Mouse (Mus musculus) gonadal fat pad, adult 2 months (tissue): ENCODE data around the gene Plxna1. TPM values are rescaled to one million over a fixed set of nuclear protein-coding genes. Genes with fewer than 3 reads are reported as not detected.

ENCODE experiments used
- DNase-seq: peaks from one replicate; pipeline ENCODE4 v3.0.0-alpha.2; 2012; ENCODE audit warnings: low read depth
- polyA plus RNA-seq: library from polyadenylated mRNA; depleted of rRNA; stranded (reverse); fragments of >200 nt; gene quantifications from 2 replicates; pipeline ENCODE4 v1.2.3, GENCODE M21; 2012

The Plxna1 gene
- polyA plus RNA-seq, 1 experiment, result 46.1 TPM

DNA sequence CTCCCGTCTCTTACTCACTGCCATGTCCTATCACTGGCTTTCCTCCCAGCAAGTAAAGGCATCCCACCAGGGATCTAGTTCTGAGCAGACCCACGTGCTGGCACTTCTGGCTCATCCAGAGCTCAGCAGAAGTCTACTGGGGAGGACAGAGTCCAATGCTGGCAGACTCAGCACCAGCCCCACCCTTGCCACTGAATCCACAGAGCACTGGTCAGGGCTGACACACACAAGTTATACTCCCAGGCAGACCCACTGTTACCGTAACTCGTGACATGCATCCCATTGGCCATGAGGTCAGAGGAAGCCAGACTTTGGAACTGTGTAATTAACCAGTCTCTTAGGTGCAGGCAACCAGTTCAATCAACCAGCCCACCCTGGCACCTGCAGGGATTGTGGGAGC lies 33.8 kb downstream of the Plxna1 start:
- DNase-seq, result no peak

- no peak for DNase-seq
These were observed 34.5 kb downstream of the Plxna1 start for GRCm38 (mm10) chr6:89327746-89328491.

- no peak for DNase-seq
These were observed 37.6 kb downstream of the Plxna1 start for GRCm38 (mm10) chr6:89324842-89325241.

DNA sequence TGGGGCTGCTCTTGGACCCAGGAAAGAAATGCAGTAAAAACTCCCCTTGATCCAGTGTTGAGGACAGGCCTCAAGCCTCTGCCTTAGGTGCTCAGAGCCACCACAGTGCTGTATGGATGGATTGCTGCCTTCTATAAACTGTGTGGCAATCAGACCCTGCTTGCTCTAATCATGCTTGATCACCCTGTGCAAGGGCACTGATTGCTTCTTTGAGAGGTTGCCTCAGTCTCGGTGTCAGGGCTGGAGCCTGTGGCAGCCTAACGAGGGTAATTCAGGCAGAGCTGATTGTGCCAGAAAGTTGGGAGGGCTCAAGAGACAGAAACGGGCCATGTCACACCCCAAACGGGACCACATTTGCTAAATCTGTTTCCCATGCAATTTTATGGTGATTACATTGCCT lies 47.2 kb downstream of the Plxna1 start:
- no peak for DNase-seq

DNA sequence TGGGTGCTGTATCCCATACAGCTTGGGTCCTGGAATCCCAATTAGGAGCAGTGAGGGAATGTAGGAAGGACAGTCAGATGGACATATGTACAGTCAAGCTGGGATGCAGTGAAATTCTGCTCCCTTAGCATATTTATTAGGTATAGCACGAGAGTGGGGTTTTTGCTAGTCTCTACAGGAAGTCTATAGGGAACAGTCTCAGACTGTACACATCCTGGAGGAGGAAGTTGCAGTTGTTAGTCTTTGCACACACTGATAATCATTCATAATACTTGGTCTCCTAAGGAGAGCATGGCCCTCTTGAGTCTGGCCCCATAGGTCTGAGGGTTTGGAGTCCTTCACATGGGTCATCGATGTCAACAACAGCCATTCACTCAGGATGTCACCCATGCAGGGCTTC lies 50.9 kb downstream of the Plxna1 start:
- DNase-seq, result no peak

- DNase-seq, result no peak
These were observed 52.2 kb downstream of the Plxna1 start for GRCm38 (mm10) chr6:89310236-89310635.

DNA sequence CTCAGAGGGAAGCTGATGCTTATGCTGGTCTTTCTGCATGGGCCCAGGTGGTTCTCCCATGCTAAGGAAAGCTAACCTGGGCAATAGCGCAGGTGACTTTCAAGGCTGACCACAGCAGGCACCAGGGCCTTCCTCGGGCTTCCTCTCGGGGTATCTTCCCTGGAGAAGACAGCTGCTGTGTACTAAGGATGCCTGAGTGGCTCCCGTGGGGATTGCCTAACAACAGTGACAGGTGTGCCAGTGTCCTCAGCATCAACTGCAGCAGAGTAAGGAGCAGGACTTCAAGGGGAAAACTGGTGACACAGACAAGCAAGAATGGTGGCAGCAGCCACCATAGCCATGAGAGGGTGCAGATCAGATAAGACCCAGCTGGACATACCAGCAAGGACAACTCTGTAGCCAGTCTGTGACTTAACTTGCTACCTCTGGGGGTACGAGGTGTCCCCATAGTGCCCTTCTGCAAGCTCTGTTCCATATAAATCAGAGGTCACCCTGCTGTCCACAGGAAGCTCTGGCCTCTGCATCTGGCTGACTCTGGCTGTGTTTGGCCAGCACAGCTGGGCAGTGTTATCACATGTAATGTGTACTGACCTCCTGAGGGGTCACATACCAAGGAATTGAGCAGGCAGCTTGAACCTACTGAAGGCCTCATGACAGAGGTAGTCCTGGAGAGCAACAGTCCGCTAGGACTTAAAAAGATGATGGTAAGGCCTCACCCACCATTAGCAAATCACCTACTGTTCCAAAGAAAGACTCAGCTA lies 54.0 kb downstream of the Plxna1 start:
- no peak for DNase-seq

DNA sequence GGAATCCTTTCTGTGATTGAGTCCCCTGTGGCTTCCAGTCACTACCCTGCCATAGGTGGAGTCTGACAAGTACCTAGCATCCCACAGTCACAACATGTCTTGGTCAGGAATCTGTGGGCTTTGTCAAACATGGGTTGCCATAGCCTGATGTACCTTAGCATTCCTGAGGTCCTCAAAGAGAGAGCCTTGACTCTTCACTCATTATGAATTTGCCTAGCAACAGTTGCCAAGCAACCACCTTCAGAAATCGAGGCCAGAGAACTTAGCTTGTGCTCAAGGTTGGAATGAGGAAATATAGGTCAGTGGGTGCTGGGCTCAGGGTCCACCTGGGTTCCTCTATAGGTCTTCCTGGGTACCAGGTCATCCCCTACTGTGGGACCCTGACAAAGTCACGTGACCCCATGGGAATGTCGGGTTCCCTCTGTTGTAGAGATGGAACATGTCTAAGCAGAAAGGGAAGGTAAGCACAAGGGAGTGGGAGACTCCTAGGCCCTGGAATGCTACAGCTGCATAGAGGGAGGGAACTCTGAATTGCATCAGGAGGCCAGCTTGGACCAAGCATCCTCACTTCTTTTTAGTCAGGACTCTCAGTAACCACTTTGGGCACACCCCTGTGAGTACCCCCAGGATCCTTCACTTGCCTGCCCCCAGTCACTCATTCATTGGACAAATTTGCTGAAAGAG lies 57.9 kb downstream of the Plxna1 start:
- no peak for DNase-seq

GRCm38 (mm10) chr6:89299818-89300217 lies 62.6 kb downstream of the Plxna1 start:
- DNase-seq, result no peak

DNA sequence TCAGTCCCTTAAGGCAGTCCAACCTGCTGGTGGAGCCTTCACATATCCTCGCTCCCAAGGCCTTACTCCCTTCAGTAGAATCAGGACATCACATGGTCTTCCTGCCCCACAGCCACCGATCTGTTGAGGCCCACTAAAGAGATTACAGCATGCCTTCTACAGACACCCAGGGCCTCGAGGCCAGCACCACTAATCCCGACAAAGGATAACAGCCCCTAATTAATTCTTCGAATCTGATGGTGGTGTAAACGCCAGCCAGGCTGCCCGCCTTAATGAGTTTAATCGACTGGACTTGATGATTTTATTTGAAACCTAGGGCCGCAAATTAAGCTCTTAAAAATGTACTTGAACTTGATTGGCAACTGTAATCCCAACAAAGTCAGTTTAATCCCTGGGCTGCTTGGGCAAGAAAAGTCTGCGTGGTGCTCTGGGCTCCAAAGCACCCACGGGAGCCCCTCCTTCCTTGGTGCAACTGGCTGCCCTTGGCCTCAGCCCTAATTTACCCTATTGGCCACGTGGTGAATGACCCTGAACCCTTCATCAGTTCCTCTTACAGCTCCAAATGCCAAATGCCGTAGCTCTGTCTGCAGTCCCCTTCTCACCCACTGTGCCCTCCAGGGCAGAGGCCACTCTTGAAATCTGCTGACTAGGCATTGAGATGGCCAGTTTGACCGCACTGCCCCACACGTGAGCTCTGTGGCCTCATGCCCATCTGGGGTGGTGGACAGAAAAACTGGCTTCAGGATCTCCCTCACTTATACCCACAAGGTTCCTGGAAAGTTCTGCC lies 65.3 kb downstream of the Plxna1 start:
- no peak for DNase-seq

DNA sequence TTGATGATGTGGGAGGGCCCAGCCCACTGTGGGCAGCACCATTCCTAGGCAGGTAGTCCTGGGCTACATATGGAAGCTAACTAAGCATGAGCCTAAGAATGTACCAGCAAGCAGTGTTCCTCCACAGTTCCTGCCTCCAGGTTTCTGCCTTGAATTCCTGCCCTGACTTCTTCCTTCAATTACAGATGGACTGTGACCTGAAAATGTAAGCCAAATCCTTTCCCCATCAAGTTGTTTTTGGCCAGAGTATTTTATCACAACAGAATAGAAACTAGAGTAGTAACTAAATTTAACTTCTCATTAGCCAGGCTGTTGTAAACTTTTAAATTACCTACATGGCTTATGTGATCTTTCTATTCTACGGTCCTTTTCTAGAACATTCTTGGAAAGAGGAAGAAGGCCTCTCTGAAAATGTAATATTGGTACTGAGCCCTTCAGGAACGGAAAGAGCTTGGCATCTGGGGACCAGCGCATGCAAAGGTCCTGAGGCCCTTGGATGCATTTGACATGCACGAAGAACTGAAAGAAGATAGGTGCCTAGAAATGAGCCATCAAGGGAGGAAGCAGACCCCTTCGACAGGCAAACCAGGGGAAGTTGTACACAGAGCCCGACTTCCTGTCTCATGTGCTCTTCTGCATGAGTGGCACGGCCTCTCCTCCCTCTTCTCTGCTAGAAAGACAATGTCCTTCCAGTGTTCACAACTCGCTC lies 66.3 kb downstream of the Plxna1 start:
- DNase-seq, result no peak

DNA sequence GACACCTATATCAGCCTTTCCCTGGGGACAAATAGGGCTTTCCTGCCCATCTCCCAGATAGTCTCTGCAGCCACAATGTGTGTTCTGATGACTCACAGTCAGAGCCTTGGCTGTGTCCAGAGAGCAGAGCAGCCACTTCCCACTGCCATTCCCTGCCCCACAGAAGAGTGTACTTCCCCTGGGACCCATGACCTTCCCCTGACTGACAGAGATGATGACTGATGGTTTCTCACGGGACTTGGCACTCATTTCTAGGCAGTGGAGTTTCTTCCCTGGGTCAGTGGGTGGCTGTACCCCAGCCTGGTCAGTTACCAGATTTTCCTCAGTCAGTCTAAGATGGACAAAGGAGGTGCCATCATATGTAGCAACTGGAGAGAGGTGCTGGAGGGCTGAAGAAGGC lies 67.8 kb downstream of the Plxna1 start:
- no peak for DNase-seq

GRCm38 (mm10) chr6:89291494-89291893 lies 70.9 kb downstream of the Plxna1 start:
- DNase-seq, result no peak

GRCm38 (mm10) chr6:89288156-89288555 lies 74.3 kb downstream of the Plxna1 start:
- DNase-seq, result no peak

GRCm38 (mm10) chr6:89286700-89287428 lies 75.6 kb downstream of the Plxna1 start:
- no peak for DNase-seq

- DNase-seq, result no peak
These were observed 76.1 kb downstream of the Plxna1 start for GRCm38 (mm10) chr6:89286286-89286655.

DNA sequence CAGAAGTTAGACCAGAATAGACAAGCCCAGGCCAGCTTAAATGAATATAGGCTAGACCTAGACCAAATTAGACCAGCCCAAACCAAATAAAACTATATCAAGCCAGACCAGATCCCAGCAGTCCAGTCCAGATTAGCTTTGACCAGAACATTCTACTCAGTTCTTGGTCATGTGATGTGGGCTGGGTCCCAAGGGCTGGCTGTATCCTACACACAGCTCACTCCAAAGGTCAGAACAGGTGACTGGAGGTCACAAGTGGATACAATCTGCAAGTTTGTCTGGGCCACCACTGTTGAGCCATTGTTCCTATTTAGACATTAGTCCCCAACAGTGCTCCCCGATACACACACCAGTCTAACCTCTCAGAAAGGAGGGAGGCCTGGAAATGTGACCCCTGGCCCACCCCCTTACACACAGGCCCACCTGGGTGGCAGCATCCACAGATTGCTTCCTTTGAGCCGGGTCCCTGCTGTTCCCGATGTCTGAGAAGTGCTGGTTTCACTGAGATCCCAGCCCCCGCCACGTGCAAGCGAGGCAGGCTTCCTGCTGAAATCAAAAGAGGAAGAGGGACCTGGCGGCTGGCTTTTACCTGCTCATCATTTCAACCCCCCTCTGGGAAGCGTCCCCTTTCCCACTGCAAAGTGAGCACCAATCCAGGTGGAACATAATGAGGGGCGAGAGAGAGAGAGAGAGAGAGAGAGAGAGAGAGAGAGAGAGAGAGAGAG lies 76.7 kb downstream of the Plxna1 start:
- no peak for DNase-seq

- DNase-seq, result no peak
These were observed 77.3 kb downstream of the Plxna1 start for GRCm38 (mm10) chr6:89285116-89285515.

GRCm38 (mm10) chr6:89283095-89283494 lies 79.3 kb downstream of the Plxna1 start:
- DNase-seq, result no peak

GRCm38 (mm10) chr6:89282626-89283025 lies 79.8 kb downstream of the Plxna1 start:
- DNase-seq, result no peak
